Mouse (Mus musculus) neural tube, embryonic 15.5 days (tissue): ENCODE measurements around the gene Olfr1392. TPM values are rescaled to one million over a fixed set of nuclear protein-coding genes. Genes with fewer than 3 reads are reported as not detected.

ENCODE experiments used
- ATAC-seq: fragments of 200-750 bp; cut with Nextera tagmentation; 2 replicates; pipeline ENCODE4 v1.8.0; 2017; ENCODE audit warnings: mild to moderate bottlenecking, moderate TSS enrichment, moderate library complexity; ENCODE audit not compliant: low FRiP score
- H3K27ac ChIP-seq: fragments of 300-500 bp; sonication (generic); replicated peaks from 2 replicates; pipeline ENCODE4 v1.5.1; 2015; ENCODE audit warnings: mild to moderate bottlenecking, inconsistent platforms
- H3K27me3 ChIP-seq: fragments of 300-500 bp; sonication (generic); replicated peaks from 2 replicates; pipeline ENCODE4 v1.6.1; 2015; ENCODE audit warnings: inconsistent platforms
- H3K36me3 ChIP-seq: fragments of 300-500 bp; sonication (generic); 2 replicates; pipeline ENCODE4 v1.6.1; 2015; ENCODE audit warnings: inconsistent platforms
- H3K4me1 ChIP-seq: fragments of 300-500 bp; sonication (generic); 2 replicates; pipeline ENCODE4 v1.6.1; 2015; ENCODE audit warnings: inconsistent platforms
- H3K4me2 ChIP-seq: fragments of 300-500 bp; sonication (generic); 2 replicates; pipeline ENCODE4 v1.6.1; 2015; ENCODE audit warnings: inconsistent platforms, mild to moderate bottlenecking, moderate library complexity
- H3K4me3 ChIP-seq: fragments of 300-500 bp; sonication (generic); replicated peaks from 2 replicates; pipeline ENCODE4 v1.5.1; 2015; ENCODE audit warnings: mild to moderate bottlenecking, inconsistent platforms
- H3K9ac ChIP-seq: fragments of 300-500 bp; sonication (generic); replicated peaks from 2 replicates; pipeline ENCODE4 v1.6.1; 2015; ENCODE audit warnings: mild to moderate bottlenecking, inconsistent platforms
- H3K9me3 ChIP-seq: fragments of 300-500 bp; sonication (generic); replicated peaks from 2 replicates; pipeline ENCODE4 v1.6.1; 2016; ENCODE audit warnings: inconsistent platforms
- WGBS: fragments of 180-500 bp; shearing (Covaris S2); methylation state at CpG from one replicate; pipeline ENCODE4 v1.1.7; 2015; ENCODE audit warnings: mixed read lengths; 5-methylcytosine and 5-hydroxymethylcytosine counted together
- polyA plus RNA-seq: library from polyadenylated mRNA; unstranded; fragments of >200 nt; fragmentation: Nextera tagmentation; extraction: Ambion mirVana; gene quantifications from 2 replicates; pipeline ENCODE4 v1.2.1, GENCODE M21; 2015

The Olfr1392 gene
- polyA plus RNA-seq, 1 experiment from 2014 or later: not detected

- Histone ChIP-seq H3K9ac (no peak overlapping the region), H3K36me3 (no peaks in the 10 kb centered on the region), H3K27me3 (no peaks in the 10 kb centered on the region), H3K4me1 (peaks cover 53% of the 10 kb centered on the region), H3K4me3 (0 out of 2 replicates have a peak overlapping the region, but pooled peaks have one; percentile 76), H3K9me3 (no peaks in the 10 kb centered on the region), H3K27ac (no peak overlapping the region), H3K4me2 (peak overlapping the region; percentile 78)
- no peak for ATAC-seq
- WGBS: 45% methylated on average over 12 of the region's 12 CpGs
Observed at GRCm38 (mm10) chr11:49245634-49246415, 39.3 kb upstream of the Olfr1392 start.

- no peak overlapping the region for H3K4me3 ChIP-seq
- no peak overlapping the region for H3K4me2 ChIP-seq
- no peaks in the 10 kb centered on the region for H3K27me3 ChIP-seq
- H3K9ac ChIP-seq: no peak overlapping the region
- no peaks in the 10 kb centered on the region for H3K9me3 ChIP-seq
- ATAC-seq: no peak
- H3K4me1 ChIP-seq: peaks cover 60% of the 10 kb centered on the region
- WGBS: 84% methylated on average over 4 of the region's 4 CpGs
- H3K27ac ChIP-seq: no peak overlapping the region
- no peaks in the 10 kb centered on the region for H3K36me3 ChIP-seq
Observed at GRCm38 (mm10) chr11:49246523-49246922, 38.6 kb upstream of the Olfr1392 start.

- Histone ChIP-seq H3K9ac (no peak overlapping the region), H3K4me3 (no peak overlapping the region), H3K9me3 (no peaks in the 10 kb centered on the region), H3K27ac (no peak overlapping the region), H3K4me2 (no peak overlapping the region), H3K4me1 (peaks cover 65% of the 10 kb centered on the region), H3K36me3 (no peaks in the 10 kb centered on the region), H3K27me3 (no peaks in the 10 kb centered on the region)
- WGBS: 44% methylated on average over 2 of the region's 2 CpGs
- ATAC-seq: no peak
Observed at GRCm38 (mm10) chr11:49247255-49247654, 37.8 kb upstream of the Olfr1392 start.

- 0 out of 2 replicates have a peak, but pooled peaks cover 5% of the 10 kb centered on the region for H3K36me3 ChIP-seq
- H3K4me2 ChIP-seq: no peak overlapping the region
- H3K4me1 ChIP-seq: peaks cover 59% of the 10 kb centered on the region
- no peaks in the 10 kb centered on the region for H3K27me3 ChIP-seq
- WGBS: 66% methylated on average over 6 of the region's 6 CpGs
- no peaks in the 10 kb centered on the region for H3K9me3 ChIP-seq
- no peak overlapping the region for H3K27ac ChIP-seq
- ATAC-seq: no peak
- no peak overlapping the region for H3K9ac ChIP-seq
- H3K4me3 ChIP-seq: no peak overlapping the region
Observed at GRCm38 (mm10) chr11:49248226-49248973, 36.7 kb upstream of the Olfr1392 start.

- H3K4me3 ChIP-seq: no peak overlapping the region
- no peak overlapping the region for H3K4me2 ChIP-seq
- no peaks in the 10 kb centered on the region for H3K9me3 ChIP-seq
- H3K4me1 ChIP-seq: peaks cover 59% of the 10 kb centered on the region
- H3K36me3 ChIP-seq: 0 out of 2 replicates have a peak, but pooled peaks cover 5% of the 10 kb centered on the region
- H3K27ac ChIP-seq: no peak overlapping the region
- no peak overlapping the region for H3K9ac ChIP-seq
- no peak for ATAC-seq
- whole genome bisulfite sequencing: 78% methylated on average over 6 of the region's 6 CpGs
- H3K27me3 ChIP-seq: no peaks in the 10 kb centered on the region
Observed at GRCm38 (mm10) chr11:49248974-49249700, 35.9 kb upstream of the Olfr1392 start.

- peak overlapping the region; percentile 67 for H3K4me3 ChIP-seq
- H3K4me1 ChIP-seq: peaks cover 54% of the 10 kb centered on the region
- WGBS: 29% methylated on average over 10 of the region's 10 CpGs
- no peak for ATAC-seq
- H3K9ac ChIP-seq: peak overlapping the region; percentile 74
- no peaks in the 10 kb centered on the region for H3K9me3 ChIP-seq
- no peaks in the 10 kb centered on the region for H3K27me3 ChIP-seq
- peaks cover 7% of the 10 kb centered on the region; the same call in 1 of the 2 replicates for H3K36me3 ChIP-seq
- peak overlapping the region; percentile 88 for H3K4me2 ChIP-seq
- peak overlapping the region; percentile 83 for H3K27ac ChIP-seq
Observed at GRCm38 (mm10) chr11:49249811-49250421, 35.2 kb upstream of the Olfr1392 start.

- Histone ChIP-seq H3K4me1 (peaks cover 47% of the 10 kb centered on the region), H3K27me3 (no peaks in the 10 kb centered on the region), H3K9ac (peak overlapping the region; percentile 74), H3K36me3 (peaks cover 7% of the 10 kb centered on the region; the same call in 1 of the 2 replicates), H3K27ac (peak overlapping the region; percentile 83), H3K9me3 (no peaks in the 10 kb centered on the region), H3K4me2 (peak overlapping the region; percentile 88), H3K4me3 (peak overlapping the region; percentile 67)
- 2% methylated on average over 45 of the region's 45 CpGs for WGBS
- ATAC-seq: peak; percentile 89
Observed at GRCm38 (mm10) chr11:49250422-49251379, 34.4 kb upstream of the Olfr1392 start.

- H3K9me3 ChIP-seq: no peaks in the 10 kb centered on the region
- peaks cover 7% of the 10 kb centered on the region; the same call in 1 of the 2 replicates for H3K36me3 ChIP-seq
- 68% methylated on average over 7 of the region's 7 CpGs for WGBS
- peak overlapping the region; percentile 88 for H3K4me2 ChIP-seq
- H3K4me1 ChIP-seq: peaks cover 41% of the 10 kb centered on the region
- no peak for ATAC-seq
- no peaks in the 10 kb centered on the region for H3K27me3 ChIP-seq
- peak overlapping the region; percentile 74; the same call in 1 of the 2 replicates for H3K9ac ChIP-seq
- H3K27ac ChIP-seq: no peak overlapping the region
- peak overlapping the region; percentile 67 for H3K4me3 ChIP-seq
Observed at GRCm38 (mm10) chr11:49251380-49251761, 33.7 kb upstream of the Olfr1392 start.

- Histone ChIP-seq H3K27me3 (no peaks in the 10 kb centered on the region), H3K36me3 (peaks cover 7% of the 10 kb centered on the region; the same call in 1 of the 2 replicates), H3K4me1 (peaks cover 35% of the 10 kb centered on the region), H3K4me3 (no peak overlapping the region), H3K27ac (no peak overlapping the region), H3K4me2 (0 out of 2 replicates have a peak overlapping the region, but pooled peaks have one; percentile 2), H3K9ac (no peak overlapping the region), H3K9me3 (no peaks in the 10 kb centered on the region)
- 90% methylated on average over 5 of the region's 5 CpGs for WGBS
- no peak for ATAC-seq
Observed at GRCm38 (mm10) chr11:49252048-49252447, 33.0 kb upstream of the Olfr1392 start.

GRCm38 (mm10) chr11:49253035-49253434, 32.0 kb upstream of the Olfr1392 start:
- H3K27ac ChIP-seq: no peak overlapping the region
- 92% methylated on average over 6 of the region's 6 CpGs for WGBS
- H3K27me3 ChIP-seq: no peaks in the 10 kb centered on the region
- H3K36me3 ChIP-seq: peaks cover 7% of the 10 kb centered on the region; the same call in 1 of the 2 replicates
- H3K9ac ChIP-seq: no peak overlapping the region
- no peak for ATAC-seq
- H3K4me3 ChIP-seq: no peak overlapping the region
- peaks cover 30% of the 10 kb centered on the region for H3K4me1 ChIP-seq
- H3K4me2 ChIP-seq: no peak overlapping the region
- no peaks in the 10 kb centered on the region for H3K9me3 ChIP-seq
